Mouse (Mus musculus) gastrocnemius, postnatal 10 days (tissue): ENCODE measurements around the gene Drd1. TPM values are rescaled to one million over a fixed set of nuclear protein-coding genes. Genes with fewer than 3 reads are reported as not detected.

Experiments used
- DNase-seq: peaks from one replicate; pipeline ENCODE4 v3.0.0; 2021; ENCODE audit warnings: mixed read lengths
- long read RNA-seq, 2 experiments: library from polyadenylated mRNA; stranded (forward); transcript quantifications; one replicate each; pipeline ENCODE4 v2.0.0; 2021
- total RNA-seq, 2 experiments: library from RNA; stranded (reverse); gene quantifications; 2 replicates each; pipeline ENCODE4 v1.2.3; 2021

Drd1 gene
- total RNA-seq = under 1 TPM; 0.23 to 0.33 TPM
- long read RNA-seq, experiment 1 = 0 reads
- long read RNA-seq, experiment 2, partial matches to known transcripts = 0 of 1 reads
- long read RNA-seq, experiment 2, other reads (novel, unspliced or antisense) = 0 of 1 reads

GRCm38 (mm10) chr13:54055448-54055861, at the start of gene Drd1:
Drd1 (minus strand) TSS chr13:54055705.
- peak; percentile 71 for DNase-seq

DNA sequence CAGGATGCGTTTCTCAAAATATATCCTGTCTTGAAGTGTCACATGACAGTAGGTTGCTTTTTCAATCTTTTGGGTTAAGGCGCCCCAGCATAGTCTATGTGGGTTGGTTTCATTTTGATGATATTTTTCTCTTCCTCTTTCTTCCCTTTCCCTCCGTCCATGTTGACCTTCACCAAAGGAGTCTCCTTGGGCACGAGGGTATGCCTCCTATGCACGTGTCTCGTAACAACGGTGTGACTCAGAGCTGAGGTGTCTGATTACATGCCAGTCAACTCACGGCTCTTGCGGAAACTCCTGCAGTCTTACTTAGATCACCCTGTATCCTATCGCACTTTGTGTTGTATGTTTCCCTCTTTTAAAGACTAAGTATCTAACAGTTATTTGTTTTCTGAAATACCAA, 48.4 kb upstream of the Drd1 start:
- no peak for DNase-seq

- DNase-seq = no peak
These were observed 47.8 kb upstream of the Drd1 start for GRCm38 (mm10) chr13:54103271-54103670.

- no peak for DNase-seq
These were observed 46.6 kb upstream of the Drd1 start for GRCm38 (mm10) chr13:54102061-54102460.

DNA sequence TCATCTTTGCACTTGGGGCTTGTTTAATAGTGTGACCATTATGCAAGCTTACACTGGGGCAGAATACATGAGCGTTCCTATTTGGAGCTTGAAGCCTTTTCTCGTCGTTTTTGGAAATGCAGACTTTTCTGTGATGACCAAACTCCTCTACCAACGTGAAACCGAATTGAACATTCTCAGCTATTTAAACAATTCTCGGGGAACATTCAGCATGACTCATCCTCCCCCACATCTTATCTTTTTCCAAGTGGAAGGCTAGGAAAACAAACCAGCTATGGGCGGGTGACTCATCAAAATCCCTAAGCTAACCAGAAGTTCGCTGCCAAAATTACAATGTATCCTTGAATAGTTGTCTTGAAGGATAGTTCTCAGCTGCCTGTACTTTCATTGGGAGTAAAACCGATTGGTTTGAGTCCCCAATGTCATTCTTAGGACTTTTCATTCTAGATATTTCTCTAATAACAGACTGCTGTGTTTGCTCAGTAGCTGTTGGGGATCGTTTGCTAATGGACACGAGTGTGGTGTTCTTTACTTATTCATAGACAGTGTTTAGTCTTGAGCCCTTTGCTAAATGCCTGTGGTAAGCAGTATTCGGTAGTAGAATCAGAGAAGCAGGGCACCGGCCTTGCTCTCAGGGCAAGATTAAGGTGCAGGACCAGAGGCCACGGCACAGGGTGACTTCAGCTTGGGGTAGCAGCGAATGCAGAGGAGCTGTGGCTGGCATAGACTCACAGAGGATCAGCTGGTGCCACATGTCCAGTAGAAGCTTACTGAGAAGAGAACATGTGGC, 45.7 kb upstream of the Drd1 start:
- DNase-seq = no peak

DNA sequence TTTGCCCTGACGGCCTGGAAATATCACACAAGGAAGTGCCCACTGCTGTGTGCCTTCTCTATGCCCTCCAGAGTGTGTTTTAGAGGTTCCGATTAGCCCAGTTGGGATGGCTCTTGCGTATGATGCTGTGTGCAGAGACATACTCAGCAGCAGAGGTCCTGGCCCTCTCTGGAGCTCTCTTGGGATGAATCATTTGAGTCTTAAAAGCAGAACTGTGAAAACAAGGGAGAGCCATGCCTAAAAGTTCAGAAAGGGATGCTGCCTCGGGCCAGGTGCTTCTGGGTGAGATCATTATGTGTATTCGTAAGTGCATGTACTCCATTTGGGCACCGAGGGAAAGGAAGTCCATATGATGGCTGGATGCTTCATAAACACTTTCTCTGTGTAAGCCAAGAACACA, 42.3 kb upstream of the Drd1 start:
- DNase-seq = no peak

GRCm38 (mm10) chr13:54097227-54097626, 41.7 kb upstream of the Drd1 start:
- no peak for DNase-seq

- DNase-seq = no peak
These were observed 40.2 kb upstream of the Drd1 start for GRCm38 (mm10) chr13:54095721-54096120.

GRCm38 (mm10) chr13:54094963-54095362, 39.5 kb upstream of the Drd1 start:
- DNase-seq = no peak

DNA sequence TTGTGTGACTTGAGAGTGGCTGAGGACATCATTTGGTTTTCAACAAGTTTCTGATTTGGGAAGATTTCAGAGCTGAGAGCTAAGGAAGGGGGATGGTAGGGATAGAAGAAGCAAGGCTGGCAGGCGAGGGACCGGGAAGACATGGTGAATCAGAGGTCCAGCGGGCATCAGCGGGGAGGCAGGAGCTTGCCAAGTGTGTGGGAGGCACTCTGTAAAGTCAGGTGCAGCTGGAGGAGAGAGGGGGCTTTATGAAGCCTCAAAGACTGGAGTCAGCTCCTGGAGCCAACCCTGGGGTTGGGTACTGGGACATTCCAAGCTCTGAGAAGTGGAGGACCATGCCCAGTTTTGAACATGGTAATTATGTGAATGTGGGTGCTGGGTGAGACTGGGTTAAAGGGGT, 38.8 kb upstream of the Drd1 start:
- no peak for DNase-seq

GRCm38 (mm10) chr13:54091719-54092118, 36.2 kb upstream of the Drd1 start:
- DNase-seq = no peak

- no peak for DNase-seq
These were observed 29.8 kb upstream of the Drd1 start for GRCm38 (mm10) chr13:54085266-54085665.

DNA sequence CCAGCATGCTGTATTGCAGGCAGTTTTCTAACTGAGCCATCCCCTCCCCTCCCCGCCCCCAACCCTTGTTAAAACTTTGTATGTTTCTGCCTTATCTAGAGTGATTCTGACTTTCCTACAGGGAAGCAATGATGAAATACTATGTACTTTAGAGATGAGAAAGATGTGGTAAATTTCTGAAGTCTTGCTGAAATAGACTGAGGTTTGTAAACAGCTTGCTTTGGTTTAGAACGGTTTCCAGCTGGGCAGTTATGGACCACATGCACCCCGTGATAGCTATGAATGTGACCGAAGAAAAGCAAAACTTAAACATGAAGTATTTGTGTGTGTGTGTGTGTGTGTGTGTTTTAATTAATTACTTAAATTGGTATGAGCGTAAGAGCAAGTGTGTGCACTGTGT, 29.3 kb upstream of the Drd1 start:
- DNase-seq = no peak

DNA sequence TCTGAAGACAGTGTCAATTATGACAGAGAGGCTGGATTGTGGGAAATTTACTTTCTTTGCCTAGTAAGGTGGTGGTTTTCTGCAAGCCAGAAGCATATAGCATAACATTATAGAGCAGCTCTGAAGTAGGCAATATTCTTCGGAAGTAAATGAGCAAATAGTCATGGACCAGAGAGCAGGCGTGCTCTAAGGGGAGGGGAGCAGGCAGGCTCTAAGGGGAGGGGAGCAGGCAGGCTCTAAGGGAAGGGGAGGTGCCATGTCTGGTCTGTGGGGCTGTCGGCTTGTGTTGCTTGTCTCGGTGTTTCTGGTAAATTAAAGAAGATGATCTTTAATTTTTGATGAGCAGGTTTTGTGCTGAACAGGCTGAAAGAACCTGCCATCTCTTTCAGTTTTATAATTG, 28.7 kb upstream of the Drd1 start:
- DNase-seq = no peak

- no peak for DNase-seq
These were observed 27.4 kb upstream of the Drd1 start for GRCm38 (mm10) chr13:54082946-54083345.

DNA sequence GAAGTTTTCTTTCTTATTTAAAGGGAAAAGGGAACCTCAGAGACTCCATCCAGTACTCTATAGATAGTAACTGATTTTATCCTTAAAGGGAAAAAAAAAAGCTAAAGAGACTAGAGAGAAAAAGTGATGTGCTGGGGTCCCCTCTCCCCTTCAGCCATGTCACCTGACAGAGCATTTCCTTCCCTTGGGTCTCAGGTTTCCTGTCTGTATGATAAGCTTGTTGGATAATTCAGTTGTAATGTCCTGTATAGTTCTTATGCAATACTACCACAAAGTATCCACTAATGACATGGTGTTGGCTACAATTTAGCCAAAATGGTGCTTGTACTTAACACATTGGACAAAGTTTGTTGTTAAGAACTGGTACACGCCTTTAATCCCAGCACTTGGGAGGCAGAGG, 25.3 kb upstream of the Drd1 start:
- DNase-seq = no peak

DNA sequence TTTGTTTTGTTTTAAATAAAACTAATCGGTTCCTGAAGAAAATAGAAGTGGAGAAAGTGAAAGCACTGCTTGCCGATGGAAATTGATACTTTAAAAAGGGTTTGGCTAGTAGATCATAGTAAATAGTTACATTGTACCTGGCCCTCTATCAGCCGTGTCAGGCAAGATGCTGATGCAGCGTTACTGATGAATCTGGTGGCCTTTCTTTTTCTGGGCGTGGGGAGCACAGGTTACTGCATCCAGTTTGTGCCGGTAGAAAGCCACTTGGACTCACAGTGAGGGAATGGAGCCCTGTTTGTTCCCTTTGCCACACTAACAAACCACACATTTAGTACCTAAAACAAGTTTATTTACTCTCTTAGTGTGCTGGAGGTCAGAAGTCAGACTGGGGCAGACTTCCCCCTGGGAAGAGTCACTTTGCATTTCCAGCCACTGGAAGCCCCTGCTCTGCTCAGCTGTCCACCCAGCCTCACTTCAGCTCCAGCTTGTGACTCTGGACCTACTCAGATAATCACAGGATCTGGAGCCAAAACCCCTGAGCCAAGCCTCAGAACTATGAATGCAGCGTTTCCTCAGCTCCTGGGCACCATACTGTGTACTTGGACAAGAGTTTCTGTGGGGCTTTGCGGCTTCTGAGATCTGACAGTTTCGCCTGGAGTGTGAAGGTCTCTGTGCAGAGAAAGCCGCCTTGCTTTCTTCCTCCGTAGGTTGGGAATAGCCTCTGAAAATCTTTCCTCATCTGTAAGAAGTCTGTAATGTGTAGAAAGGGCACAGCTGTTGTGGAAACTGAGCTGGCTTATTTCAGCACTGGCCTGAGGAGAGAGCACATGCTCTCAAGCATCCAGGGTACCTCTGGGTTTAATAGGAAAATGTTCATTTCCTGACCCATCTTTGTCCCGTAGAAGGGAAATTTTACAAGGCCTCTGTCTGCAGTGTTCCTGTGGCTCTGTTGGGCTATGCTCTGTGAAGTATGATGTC, 24.6 kb upstream of the Drd1 start:
- DNase-seq = no peak

DNA sequence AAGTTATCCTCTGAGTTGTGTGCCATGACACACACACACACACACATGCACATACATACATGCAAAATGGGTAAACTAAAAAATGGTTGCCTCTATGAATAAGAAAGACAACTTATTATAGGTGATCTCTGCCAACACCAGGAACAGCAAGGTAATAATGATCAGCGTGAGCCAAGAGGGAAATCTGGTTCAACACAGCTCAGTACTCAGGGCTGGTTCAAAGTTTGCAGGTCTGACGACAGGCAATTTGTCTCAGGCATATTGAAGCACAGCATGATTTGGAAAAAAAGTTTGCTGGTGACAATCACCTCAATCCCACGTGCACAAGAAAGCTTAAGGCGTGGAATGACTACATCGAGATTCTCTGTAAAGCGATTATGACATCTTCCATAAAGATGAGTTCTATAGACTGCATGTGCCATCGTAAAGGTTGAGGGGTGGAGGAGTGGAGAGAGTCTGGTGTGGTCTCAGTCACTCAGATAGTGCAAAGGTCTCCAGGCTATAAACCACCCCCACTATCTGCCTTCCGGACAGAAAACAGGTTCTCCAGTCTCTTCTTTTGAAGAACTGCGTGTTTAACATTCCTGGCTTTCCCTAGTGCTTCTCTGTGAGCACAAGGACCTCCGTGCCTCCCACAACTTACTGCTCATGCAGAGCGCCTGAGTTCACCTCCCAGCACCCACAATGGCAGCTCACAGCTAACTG, 22.1 kb upstream of the Drd1 start:
- no peak for DNase-seq

DNA sequence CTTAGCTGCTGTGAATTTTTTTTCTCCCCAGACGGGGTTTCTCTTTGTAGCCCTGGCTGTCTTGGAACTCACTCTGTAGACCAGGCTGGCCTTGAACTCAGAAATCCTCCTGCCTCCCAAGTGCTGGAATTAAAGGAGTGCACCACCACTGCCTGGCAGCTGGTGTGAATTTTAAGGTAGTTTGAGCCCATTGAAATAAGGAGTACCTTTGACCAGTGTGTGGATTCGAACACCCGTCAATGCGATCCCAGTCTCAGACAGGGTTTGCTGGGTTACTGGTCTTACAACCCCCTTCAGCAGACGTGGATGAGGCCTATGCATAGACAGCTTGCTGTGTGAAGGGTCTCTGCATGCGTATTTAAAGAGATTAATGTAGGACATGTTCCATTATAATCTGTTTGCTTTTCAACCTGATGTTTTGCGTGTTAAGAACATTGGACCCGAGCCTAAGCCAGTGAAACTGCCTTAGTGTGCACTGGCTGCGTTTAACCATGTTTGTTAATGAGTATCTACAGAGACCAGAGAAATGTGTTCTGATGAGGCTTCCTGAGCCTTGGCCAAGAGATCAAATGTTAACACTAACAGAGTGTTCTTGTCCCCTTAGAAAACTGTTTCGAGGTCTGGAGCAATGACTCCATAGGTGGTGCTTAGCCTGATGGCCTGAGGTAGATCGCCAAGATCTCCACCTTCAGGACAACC, 21.4 kb upstream of the Drd1 start:
- no peak for DNase-seq

GRCm38 (mm10) chr13:54076051-54076450, 20.5 kb upstream of the Drd1 start:
- DNase-seq = no peak

- no peak for DNase-seq
These were observed 19.9 kb upstream of the Drd1 start for GRCm38 (mm10) chr13:54075416-54075815.

- no peak for DNase-seq
These were observed 18.0 kb upstream of the Drd1 start for GRCm38 (mm10) chr13:54073491-54073890.
